Mouse (Mus musculus) ES-E14 (cell line): Measurements from ENCODE around the gene Bach1. TPM values are rescaled to one million over a fixed set of nuclear protein-coding genes. Genes with fewer than 3 reads are reported as not detected.

ENCODE experiments used
- DNase-seq: peaks from one replicate; pipeline ENCODE4 v3.0.0-alpha.2; 2013; ENCODE audit warnings: low read depth, low spot score
- H3K27ac ChIP-seq: 2 replicates; pipeline ENCODE4 v1.5.1; 2012; ENCODE audit warnings: low read depth, mild to moderate bottlenecking, low read length, moderate library complexity, mixed read lengths; ENCODE audit not compliant: poor library complexity, insufficient read depth, severe bottlenecking
- H3K36me3 ChIP-seq: 2 replicates; pipeline ENCODE4 v1.6.1; 2012; ENCODE audit warnings: mild to moderate bottlenecking, low read length, moderate library complexity, mixed read lengths; ENCODE audit not compliant: control insufficient read depth, poor library complexity, insufficient read depth, severe bottlenecking
- H3K4me1 ChIP-seq, 2 experiments: fragments of 150-350 bp in 1 of 2; sonication (generic) in 1 of 2; 2 replicates each; pipeline ENCODE4 v1.6.1; 2012; ENCODE audit warnings: low read length in 2 of 2, mild to moderate bottlenecking in 1 of 2, mixed read lengths in 1 of 2; ENCODE audit not compliant: control insufficient read depth in 2 of 2, insufficient read depth in 2 of 2, poor library complexity in 1 of 2
- H3K4me3 ChIP-seq, 2 experiments: fragments of 150-350 bp in 1 of 2; sonication (generic) in 1 of 2; 2 replicates each; pipeline ENCODE4 v1.5.1; 2012; ENCODE audit warnings: low read length in 2 of 2, low read depth in 1 of 2, mild to moderate bottlenecking in 1 of 2, mixed read lengths in 1 of 2; ENCODE audit not compliant: insufficient read depth in 1 of 2, poor library complexity in 1 of 2, severe bottlenecking in 1 of 2
- H3K9ac ChIP-seq: 2 replicates; pipeline ENCODE4 v1.6.1; 2012; ENCODE audit warnings: low read depth, mild to moderate bottlenecking, low read length, mixed read lengths; ENCODE audit not compliant: poor library complexity, insufficient read depth, severe bottlenecking
- H3K9me3 ChIP-seq: fragments of 150-350 bp; sonication (generic); 2 replicates; pipeline ENCODE4 v1.6.1; 2012; ENCODE audit warnings: low read depth, mild to moderate bottlenecking, low read length; ENCODE audit not compliant: control insufficient read depth, insufficient read depth
- CHD2 ChIP-seq: IDR thresholded peaks from 2 replicates; pipeline ENCODE4 v1.6.1; 2014; ENCODE audit warnings: mild to moderate bottlenecking, low read depth, low read length, inconsistent platforms
- HCFC1 ChIP-seq: IDR thresholded peaks from 2 replicates; pipeline ENCODE4 v1.6.1; 2012; ENCODE audit warnings: low read length, inconsistent platforms, borderline replicate concordance; ENCODE audit not compliant: insufficient read depth
- MAFK ChIP-seq: IDR thresholded peaks from 2 replicates; pipeline ENCODE4 v1.6.1; 2014; ENCODE audit warnings: mild to moderate bottlenecking, low read depth, low read length, inconsistent platforms; ENCODE audit not compliant: insufficient read depth
- ZC3H11A ChIP-seq: IDR thresholded peaks from 2 replicates; pipeline ENCODE4 v1.6.1; 2012; ENCODE audit warnings: low read depth, mild to moderate bottlenecking, inconsistent platforms, low read length, borderline replicate concordance
- ZNF384 ChIP-seq: IDR thresholded peaks from 2 replicates; pipeline ENCODE4 v1.6.1; 2012; ENCODE audit warnings: low read depth, low read length, inconsistent platforms
- in situ Hi-C, 2 experiments: fragments of 600-800 bp; cut with MboI; formaldehyde crosslinking; loops; one replicate each; pipeline ENCODE4 v1.15.1; 2025; ENCODE audit warnings: low sequenced_read_pairs in 2 of 2, inconsistent platforms in 1 of 2; ENCODE audit not compliant: unreplicated experiment in 2 of 2
- total RNA-seq: library from RNA; depleted of rRNA; stranded (reverse); fragments of 300-350 nt; gene quantifications from 2 replicates; pipeline ENCODE4 v1.2.3, GENCODE M21; 2012

Bach1 gene
- total RNA-seq, 1 experiment, result 19.5 TPM

DNA sequence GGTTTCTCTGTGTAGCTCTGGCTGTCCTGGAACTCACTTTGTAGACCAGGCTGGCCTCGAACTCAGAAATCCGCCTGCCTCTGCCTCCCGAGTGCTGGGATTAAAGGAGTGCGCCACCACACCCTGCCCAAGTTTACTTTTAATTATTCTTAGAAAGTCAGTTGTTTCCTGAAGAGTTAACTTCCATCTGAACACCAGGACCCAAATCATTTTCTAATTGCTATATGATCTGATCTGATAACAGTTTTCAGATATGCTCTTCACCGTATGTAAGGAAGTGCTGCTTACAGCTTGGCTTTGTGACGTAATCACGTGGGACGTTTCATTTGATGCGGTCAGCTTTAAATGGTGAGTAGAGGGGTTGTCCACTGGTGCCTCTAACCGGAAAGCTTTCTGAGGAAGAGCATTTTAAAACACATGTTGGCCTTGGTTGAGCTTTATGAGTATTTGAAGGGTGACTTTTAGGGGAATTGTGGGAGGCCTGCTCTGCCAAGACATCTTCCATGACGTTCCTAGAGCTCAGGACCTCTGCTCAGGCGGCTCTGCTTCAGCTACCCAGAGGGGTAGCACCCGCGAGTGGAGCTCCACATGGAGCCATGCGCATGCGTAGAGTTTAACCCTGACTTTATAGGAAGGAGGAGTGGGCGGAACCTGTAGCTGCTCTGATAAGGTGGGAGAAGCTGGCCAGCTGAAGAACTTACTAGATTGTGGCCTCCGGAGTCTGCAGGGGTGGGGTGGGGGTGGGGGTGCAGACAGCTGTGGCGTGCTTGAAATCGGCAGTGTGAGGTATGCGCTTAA, 39.3 kb downstream of the Bach1 start:
- TF ChIP-seq CHD2 (no peak), ZNF384 (no peak), ZC3H11A (no peak), HCFC1 (no peak), MAFK (no peak)
- Histone ChIP-seq H3K9me3 (no peaks in the 10 kb centered on the region), H3K9ac (no peak overlapping the region), H3K36me3 (no peaks in the 10 kb centered on the region), H3K4me1 (peaks cover 0 to 5% of the 10 kb centered on the region in 2 experiments; a peak in 1 of 4 replicates), H3K27ac (no peak overlapping the region), H3K4me3 (peak overlapping the region in 1 of 2 experiments; percentile 24; a peak in 1 of 4 replicates)
- in situ Hi-C loops, result no loop called here
- DNase-seq, result no peak

DNA sequence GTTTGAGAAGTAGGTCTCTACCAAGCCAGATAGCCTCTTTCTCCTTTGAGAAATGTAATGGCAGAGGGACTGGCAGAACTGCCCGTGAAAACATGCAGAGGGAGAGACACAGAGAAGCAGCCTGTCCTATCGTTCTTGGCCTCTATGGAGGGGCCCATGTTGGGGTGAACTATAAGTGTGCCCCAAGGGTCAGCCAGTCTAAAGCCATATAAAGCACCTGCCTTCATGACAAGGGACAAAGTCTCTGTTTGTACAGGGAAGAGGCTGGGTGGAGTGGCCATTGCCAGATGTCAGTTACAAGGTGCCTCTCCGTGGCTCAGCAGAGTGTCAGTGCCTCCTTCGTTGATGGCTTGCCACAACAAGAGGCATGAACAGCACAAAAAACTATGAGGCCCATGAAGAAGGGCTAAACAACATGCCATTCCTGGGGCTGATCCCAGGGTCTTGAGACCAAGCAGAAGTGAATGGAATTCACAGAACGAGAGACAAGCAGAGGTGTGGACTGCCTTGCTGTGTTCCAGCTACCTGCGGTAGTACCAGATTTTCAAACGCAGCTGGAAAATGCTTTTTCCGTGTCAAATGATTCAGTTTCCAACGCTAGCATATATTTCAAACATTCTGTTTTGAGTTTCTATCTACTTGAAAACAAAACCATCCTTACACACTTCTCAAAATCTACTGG, 42.4 kb downstream of the Bach1 start:
- in situ Hi-C loops, result loop anchor here in 1 of 2 experiments (5.0 kb wide), 1 partner anchor 149 kb away; no protein-coding TSS in a partner anchor
- Histone ChIP-seq H3K4me3 (no peak overlapping the region), H3K27ac (no peak overlapping the region), H3K9me3 (no peaks in the 10 kb centered on the region), H3K9ac (no peak overlapping the region), H3K4me1 (peaks cover 0 to 5% of the 10 kb centered on the region in 2 experiments; a peak in 1 of 4 replicates), H3K36me3 (no peaks in the 10 kb centered on the region)
- TF ChIP-seq CHD2 (no peak), ZC3H11A (no peak), HCFC1 (no peak), MAFK (no peak), ZNF384 (no peak)
- no peak for DNase-seq

DNA sequence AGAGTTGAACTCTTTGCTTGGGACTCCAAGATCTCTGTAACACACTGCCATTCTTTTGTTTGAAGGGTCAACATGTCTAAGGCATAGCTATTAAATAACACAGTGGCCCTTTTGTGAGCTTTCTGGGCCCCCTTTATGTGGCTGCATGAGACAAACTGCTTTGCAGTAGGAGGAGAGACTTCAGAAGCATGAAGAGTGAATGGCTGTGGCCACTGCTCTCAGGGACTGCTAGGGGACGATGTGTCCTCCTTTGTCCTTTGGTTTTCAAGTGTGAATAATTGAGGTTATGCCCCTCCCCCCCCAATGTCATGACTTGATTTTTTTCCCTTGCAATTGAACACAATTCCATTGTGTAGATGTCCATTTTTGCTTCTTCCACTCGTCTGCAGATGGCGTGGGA, 44.9 kb downstream of the Bach1 start:
- Histone ChIP-seq H3K9ac (no peak overlapping the region), H3K27ac (no peak overlapping the region)

DNA sequence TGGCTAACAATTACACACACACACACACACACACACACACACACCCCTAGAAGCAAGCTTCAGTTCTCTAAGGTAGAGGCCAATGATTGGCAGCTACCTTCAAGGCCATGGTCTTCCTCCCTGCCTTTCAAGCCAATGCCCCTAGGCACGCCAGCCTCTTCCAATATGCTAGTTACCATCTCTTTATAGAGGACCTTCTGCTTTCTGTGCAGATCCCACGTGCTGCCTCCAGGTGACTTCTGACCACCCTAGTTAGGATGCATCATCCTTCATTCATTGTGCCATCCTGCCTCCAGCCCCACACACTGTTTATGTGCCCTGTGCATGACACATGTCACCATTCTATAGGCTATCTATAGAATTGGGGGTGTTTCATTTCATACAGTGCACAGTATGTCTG, 45.6 kb downstream of the Bach1 start:
- H3K4me3 ChIP-seq, result no peak overlapping the region
- no peak overlapping the region for H3K9ac ChIP-seq
- no peak overlapping the region for H3K27ac ChIP-seq
- TF ChIP-seq CHD2, result no peak
- TF ChIP-seq ZNF384, result no peak
- TF ChIP-seq ZC3H11A, result no peak
- TF ChIP-seq HCFC1, result no peak
- TF ChIP-seq MAFK, result no peak
- no peaks in the 10 kb centered on the region for H3K36me3 ChIP-seq
- in situ Hi-C loops, result loop anchor here in 1 of 2 experiments (5.0 kb wide), 1 partner anchor 152 kb away; no protein-coding TSS in a partner anchor
- no peaks in the 10 kb centered on the region for H3K9me3 ChIP-seq
- DNase-seq, result no peak
- no peaks in the 10 kb centered on the region for H3K4me1 ChIP-seq

More for the DNA sequence above, 44.9 kb downstream of the Bach1 start:
- no peak for DNase-seq
- in situ Hi-C loops, result loop anchor here in 1 of 2 experiments (5.0 kb wide), 1 partner anchor 151 kb away; no protein-coding TSS in a partner anchor
- Histone ChIP-seq H3K4me1 (peaks cover 0 to 3% of the 10 kb centered on the region in 2 experiments; a peak in 1 of 4 replicates), H3K4me3 (no peak overlapping the region), H3K36me3 (no peaks in the 10 kb centered on the region), H3K9me3 (no peaks in the 10 kb centered on the region)
- no peak for TF ChIP-seq MAFK
- no peak for TF ChIP-seq CHD2
- TF ChIP-seq ZNF384, result no peak
